Mouse (Mus musculus) CD8-positive naive resting alpha-beta T cell, adult 2 months (primary cell): ENCODE results near the gene Utf1.

ENCODE experiments used
- DNase-seq, 2 experiments: peaks; one replicate each; pipeline ENCODE4 v3.0.0; 2022; ENCODE audit warnings: low read depth in 2 of 2, low spot score in 2 of 2

Gene Utf1

DNA sequence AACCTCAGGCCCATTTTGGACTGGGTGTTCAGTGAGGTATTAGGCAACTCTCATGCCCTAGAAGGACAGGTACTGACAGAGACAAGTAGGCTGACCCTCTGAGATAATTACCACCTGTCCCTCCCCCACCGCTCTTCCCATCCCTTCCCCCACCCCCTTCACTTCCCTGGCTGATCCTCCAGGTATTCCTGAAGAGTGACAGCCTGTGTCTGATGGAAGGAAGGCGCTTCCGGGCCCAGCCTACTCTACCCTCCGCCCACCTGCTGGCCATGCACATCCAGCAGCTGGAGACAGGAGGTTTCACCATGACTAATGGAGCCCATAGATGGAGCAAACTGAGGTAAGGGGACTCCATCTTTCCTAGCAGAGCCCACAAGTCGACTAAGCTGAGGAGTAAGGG is 5.8 kb upstream of the Utf1 start:
- DNase-seq, result no peak

DNA sequence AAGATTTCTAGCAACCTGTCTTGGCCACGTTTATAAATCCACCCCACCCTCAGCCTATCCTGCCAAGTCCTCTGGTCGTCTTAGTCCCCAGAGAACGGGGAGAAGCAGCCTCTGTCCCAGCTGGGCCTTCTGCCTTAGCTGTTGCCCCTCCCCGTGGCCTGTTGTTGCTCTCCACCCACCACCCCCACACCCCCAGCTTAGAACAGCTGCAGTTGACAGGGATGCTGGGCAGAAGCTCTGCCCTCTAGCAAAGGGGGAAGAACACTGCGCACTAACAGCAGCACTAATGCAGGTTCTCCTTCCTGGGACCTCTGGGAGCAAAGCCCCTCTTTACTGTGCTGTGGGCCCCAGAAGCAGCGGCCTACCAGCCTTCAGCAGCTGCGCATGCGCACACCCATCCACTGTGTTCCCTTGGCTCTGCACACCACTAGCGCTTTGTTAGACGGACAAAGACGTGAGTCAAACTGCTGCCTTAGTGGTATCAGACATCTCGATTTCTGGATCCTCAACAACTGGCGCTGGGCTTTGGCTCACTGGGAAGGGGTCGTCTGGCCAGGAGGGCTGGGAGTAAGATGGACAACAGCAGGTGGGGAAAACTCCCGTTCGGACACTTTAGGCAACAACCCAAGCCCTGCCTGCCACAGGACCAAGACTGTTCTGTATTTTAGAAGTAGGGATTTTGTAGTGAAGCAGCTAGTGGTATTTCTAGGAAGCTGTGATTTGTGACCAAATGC is 2.9 kb upstream of the Utf1 start:
- no peak for DNase-seq

GRCm38 (mm10) chr7:139944291-139945240 is 977 bp downstream of the Utf1 start:
- DNase-seq, result no peak

GRCm38 (mm10) chr7:139945516-139945915 is 1.9 kb downstream of the Utf1 start:
- no peak for DNase-seq

GRCm38 (mm10) chr7:139946032-139946431 is 2.4 kb downstream of the Utf1 start:
- no peak for DNase-seq

GRCm38 (mm10) chr7:139949893-139950282 is 6.3 kb downstream of the Utf1 start:
- DNase-seq, result peak in 1 of 2 experiments; percentile 44

DNA sequence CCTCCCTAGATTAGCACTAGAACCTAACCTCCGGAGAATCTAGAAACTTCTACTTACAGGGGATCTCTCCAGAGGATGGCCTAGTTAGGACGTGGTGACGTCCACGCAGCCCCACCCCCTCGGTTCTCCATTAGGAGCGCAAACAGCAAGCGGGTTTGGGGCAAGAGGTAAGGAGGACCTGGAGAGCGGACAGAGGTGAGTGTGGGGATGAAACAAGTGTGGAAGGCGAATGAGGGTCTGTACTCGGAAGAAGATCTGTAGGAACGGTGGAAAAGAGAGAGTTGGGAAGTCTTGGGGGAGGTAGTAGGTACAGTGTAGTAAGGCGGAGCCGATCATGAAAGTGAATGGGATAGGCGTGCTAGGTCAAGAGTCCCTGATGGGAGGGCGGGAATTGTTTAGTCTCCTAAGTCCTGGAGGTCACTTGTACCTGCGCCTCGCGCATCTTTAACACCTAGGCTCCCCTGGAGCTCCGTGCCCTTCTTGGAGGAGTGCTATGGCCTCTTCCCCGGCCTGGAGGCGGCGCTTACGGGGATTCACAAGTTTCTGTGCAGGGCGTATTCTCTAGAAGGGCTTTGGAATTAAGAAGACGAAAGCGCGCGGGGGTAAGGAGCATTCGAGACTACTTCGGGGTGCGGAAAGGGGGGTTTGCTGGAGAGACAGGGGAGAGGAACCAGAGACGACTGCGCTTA is 6.8 kb downstream of the Utf1 start:
- peak in 1 of 2 experiments; percentile 32 for DNase-seq

GRCm38 (mm10) chr7:139951079-139951478 is 7.5 kb downstream of the Utf1 start:
- no peak for DNase-seq

DNA sequence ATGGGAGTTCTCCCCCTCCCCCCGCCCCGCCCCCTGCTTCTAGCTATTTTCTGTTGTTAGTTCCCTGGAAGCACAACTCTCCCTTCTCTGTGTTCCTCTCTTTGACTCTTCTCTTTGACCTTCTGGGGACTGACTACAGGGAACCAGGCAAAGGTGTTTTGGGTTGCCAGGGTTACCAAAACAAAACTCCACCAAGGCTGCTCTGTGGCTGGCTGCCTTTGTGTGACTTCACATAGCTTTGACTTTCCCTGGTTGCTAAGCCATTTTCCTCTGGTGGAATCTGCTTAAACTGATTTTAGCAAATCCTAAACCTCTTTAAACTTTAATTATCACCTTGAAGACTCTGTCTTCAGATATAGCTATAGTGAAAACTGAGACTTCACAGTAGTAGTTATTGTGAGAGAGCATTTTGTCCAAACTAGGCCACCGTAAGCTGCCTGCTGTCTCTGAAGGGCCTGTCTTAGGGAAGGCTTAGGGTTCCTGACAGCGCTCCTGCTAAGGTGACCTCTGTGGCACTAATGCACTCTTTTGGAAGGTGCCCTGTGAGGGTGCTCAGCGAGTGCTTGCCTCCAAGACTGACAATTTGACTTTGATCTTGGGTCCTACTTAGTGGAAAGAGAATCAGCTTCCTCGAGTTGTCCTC is 8.5 kb downstream of the Utf1 start:
- no peak for DNase-seq

GRCm38 (mm10) chr7:139955505-139955904 is 11.9 kb downstream of the Utf1 start:
- DNase-seq, result no peak

DNA sequence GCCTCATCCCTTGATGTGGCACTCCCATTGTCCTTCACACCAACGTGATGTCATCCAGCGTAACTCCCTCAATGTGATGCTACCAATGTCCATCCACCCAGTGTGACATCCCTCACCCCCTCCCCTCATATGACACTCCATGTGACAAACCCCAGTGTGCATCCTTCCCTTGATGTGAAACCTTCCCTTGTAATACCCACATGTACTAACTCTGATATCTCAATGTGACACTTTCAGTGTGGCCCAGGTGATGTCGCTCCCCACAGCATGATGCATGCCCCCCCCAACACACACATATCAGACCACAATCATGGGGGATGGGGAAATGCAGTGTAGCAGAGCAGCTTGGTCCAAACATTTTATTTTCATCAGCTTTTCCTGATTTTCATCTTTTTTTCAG is 13.1 kb downstream of the Utf1 start:
- DNase-seq, result no peak

- no peak for DNase-seq
Observed at GRCm38 (mm10) chr7:139957437-139957836, 13.8 kb downstream of the Utf1 start.

DNA sequence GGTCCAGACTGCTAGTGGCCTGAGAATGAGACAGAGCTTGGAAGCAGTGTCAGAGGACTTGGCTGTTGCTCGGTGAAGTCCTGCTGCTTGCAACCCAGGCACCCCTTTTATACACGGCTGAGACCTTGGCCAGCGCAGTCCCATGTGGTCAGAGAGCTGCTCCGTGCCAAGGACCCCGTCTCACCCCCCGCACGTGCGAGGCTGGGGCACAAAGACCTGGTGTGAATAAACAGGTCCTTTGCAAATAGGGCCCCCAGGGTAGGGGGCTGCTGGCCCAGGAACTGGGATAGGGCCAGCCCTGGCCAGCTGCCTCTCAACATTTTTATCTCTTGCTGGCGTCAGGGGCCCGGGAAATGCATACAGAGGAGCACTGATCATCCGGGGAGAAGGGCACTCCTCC is 14.4 kb downstream of the Utf1 start:
- no peak for DNase-seq

GRCm38 (mm10) chr7:139961141-139961540 is 17.6 kb downstream of the Utf1 start:
- no peak for DNase-seq

DNA sequence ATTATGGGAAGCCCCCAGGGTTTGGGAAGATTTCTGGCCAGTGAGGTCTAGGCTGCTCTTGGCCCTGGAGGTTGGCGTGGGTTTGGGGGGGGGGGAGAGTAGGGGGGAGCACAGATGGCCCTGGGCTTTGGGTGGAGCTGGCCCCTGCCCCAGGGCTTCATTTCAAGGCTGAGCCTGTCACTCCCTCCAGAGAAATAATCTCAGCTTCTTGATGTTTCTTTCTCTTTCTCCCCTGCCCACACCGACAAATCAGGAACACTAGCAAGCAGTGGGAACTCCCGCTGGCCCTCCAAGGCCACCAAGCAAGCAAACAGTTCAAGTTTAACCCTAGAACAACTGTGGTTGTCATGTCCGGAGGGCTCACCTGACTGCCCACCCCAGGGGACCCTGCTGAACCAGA is 20.2 kb downstream of the Utf1 start:
- no peak for DNase-seq

DNA sequence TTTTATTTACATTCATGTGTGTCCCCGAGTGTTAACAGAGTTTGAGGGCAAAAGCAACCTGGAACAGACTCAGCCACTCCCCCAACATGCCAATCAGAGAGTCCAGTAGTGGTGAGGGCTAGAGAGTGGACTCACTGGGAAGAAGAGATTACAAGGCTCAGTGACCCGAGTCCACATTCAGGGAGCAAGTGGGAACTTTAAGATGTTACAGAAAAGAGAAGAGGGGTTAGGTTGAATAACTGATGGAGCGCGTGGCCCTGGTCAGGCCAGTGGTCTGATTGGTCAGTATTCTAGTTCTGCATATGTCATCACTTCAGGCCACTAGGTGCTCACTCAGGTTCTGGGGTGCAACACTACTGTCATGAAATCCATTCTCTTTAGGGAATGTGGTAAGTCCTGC is 23.6 kb downstream of the Utf1 start:
- no peak for DNase-seq

- peak; percentile 34 to 48 for DNase-seq
Observed at GRCm38 (mm10) chr7:139968428-139968827, 24.8 kb downstream of the Utf1 start.

- peak; percentile 71 to 82 for DNase-seq
Observed at GRCm38 (mm10) chr7:139969348-139970130, 25.9 kb downstream of the Utf1 start.

GRCm38 (mm10) chr7:139970216-139970919 is 26.8 kb downstream of the Utf1 start:
- no peak for DNase-seq

GRCm38 (mm10) chr7:139970979-139971378 is 27.4 kb downstream of the Utf1 start:
- no peak for DNase-seq
